Mouse (Mus musculus): Measurements from ENCODE around the gene Dlx2.
A peak's percentile ranks its signal among the peaks of the same experiment; 100 is the strongest.

Gene Dlx2

GRCm38 (mm10) chr2:71546640-71547071, at the start of gene Dlx2:
Gene Dlx2, minus strand, starts transcription at chr2:71546754.
- peak; percentile 74 for DNase-seq (ENCODE audit: low read depth, low spot score)

GRCm38 (mm10) chr2:71594466-71594865, 47.9 kb upstream of the Dlx2 start:
- DNase-seq (ENCODE audit: low read depth, low spot score), result peak; percentile 44

GRCm38 (mm10) chr2:71589114-71589513, 42.6 kb upstream of the Dlx2 start:
- no peak for DNase-seq (ENCODE audit: low read depth, low spot score)

- no peak for DNase-seq (ENCODE audit: low read depth, low spot score)
Observed at GRCm38 (mm10) chr2:71581488-71581887, 34.9 kb upstream of the Dlx2 start.

- DNase-seq (ENCODE audit: low read depth, low spot score), result peak; percentile 37
Observed at GRCm38 (mm10) chr2:71580632-71581466, 34.3 kb upstream of the Dlx2 start.

- DNase-seq (ENCODE audit: low read depth, low spot score), result no peak
Observed at GRCm38 (mm10) chr2:71577059-71577458, 30.5 kb upstream of the Dlx2 start.

GRCm38 (mm10) chr2:71573736-71574135, 27.2 kb upstream of the Dlx2 start:
- no peak for DNase-seq (ENCODE audit: low read depth, low spot score)

- DNase-seq (ENCODE audit: low read depth, low spot score), result no peak
Observed at GRCm38 (mm10) chr2:71566466-71566865, 19.9 kb upstream of the Dlx2 start.

GRCm38 (mm10) chr2:71556071-71556470, 9.5 kb upstream of the Dlx2 start:
- no peak for DNase-seq (ENCODE audit: low read depth, low spot score)

GRCm38 (mm10) chr2:71551704-71552103, 5.2 kb upstream of the Dlx2 start:
- DNase-seq (ENCODE audit: low read depth, low spot score), result no peak

- DNase-seq (ENCODE audit: low read depth, low spot score), result no peak
Observed at GRCm38 (mm10) chr2:71550330-71550729, 3.8 kb upstream of the Dlx2 start.

GRCm38 (mm10) chr2:71547829-71548228, 1.3 kb upstream of the Dlx2 start:
- DNase-seq (ENCODE audit: low read depth, low spot score), result peak; percentile 73

- peak; percentile 74 for DNase-seq (ENCODE audit: low read depth, low spot score)
Observed at GRCm38 (mm10) chr2:71545882-71546639, 493 bp downstream of the Dlx2 start.

- DNase-seq (ENCODE audit: low read depth, low spot score), result no peak
Observed at GRCm38 (mm10) chr2:71545401-71545881, 1.1 kb downstream of the Dlx2 start.

GRCm38 (mm10) chr2:71544391-71545285, 1.9 kb downstream of the Dlx2 start:
- no peak for DNase-seq (ENCODE audit: low read depth, low spot score)

GRCm38 (mm10) chr2:71543948-71544347, 2.6 kb downstream of the Dlx2 start:
- no peak for DNase-seq (ENCODE audit: low read depth, low spot score)

- no peak for DNase-seq (ENCODE audit: low read depth, low spot score)
Observed at GRCm38 (mm10) chr2:71543531-71543930, 3.0 kb downstream of the Dlx2 start.

GRCm38 (mm10) chr2:71542816-71543301, 3.7 kb downstream of the Dlx2 start:
- peak; percentile 73 for DNase-seq (ENCODE audit: low read depth, low spot score)

- no peak for DNase-seq (ENCODE audit: low read depth, low spot score)
Observed at GRCm38 (mm10) chr2:71542227-71542815, 4.2 kb downstream of the Dlx2 start.

- no peak for DNase-seq (ENCODE audit: low read depth, low spot score)
Observed at GRCm38 (mm10) chr2:71541418-71542226, 4.9 kb downstream of the Dlx2 start.

Data from brain, adult 2 months (tissue).